Mouse (Mus musculus): ENCODE data around the gene Gtf3c4. TPM values are rescaled to one million over a fixed set of nuclear protein-coding genes. Genes with fewer than 3 reads are reported as not detected.

Gene Gtf3c4
- polyA plus RNA-seq (2012; rRNA removed; ENCODE audit: low replicate concordance) = 9.9 and 10.4 TPM in 2 replicates

GRCm38 (mm10) chr2:28840222-28840951 lies at the start of gene Gtf3c4, which contains the start of gene Ddx31:
Gene Gtf3c4, minus strand, starts transcription at chr2:28840360.
Gene Ddx31, plus strand, starts transcription at chr2:28840406.

Other genes with a start within 250 kb of the Gtf3c4 start
- gene Gfi1b, start 218.4 kb downstream of the Gtf3c4 start, polyA plus RNA-seq (2012; rRNA removed; ENCODE audit: low replicate concordance) = 1.9 and 2.4 TPM in 2 replicates
- gene Tsc1, start 199.1 kb downstream of the Gtf3c4 start, polyA plus RNA-seq (2012; rRNA removed; ENCODE audit: low replicate concordance) = 12.6 and 27.1 TPM in 2 replicates
- gene Spaca9, start 140.6 kb downstream of the Gtf3c4 start, polyA plus RNA-seq (2012; rRNA removed; ENCODE audit: low replicate concordance) = 1.6 and 2.7 TPM in 2 replicates
- 0.73 and 1.3 TPM in 2 replicates for gene Ak8, start 140.2 kb downstream of the Gtf3c4 start, polyA plus RNA-seq (2012; rRNA removed; ENCODE audit: low replicate concordance)
- 4.4 and 4.9 TPM in 2 replicates for gene Ddx31, start within 50 bp of the Gtf3c4 start, polyA plus RNA-seq (2012; rRNA removed; ENCODE audit: low replicate concordance)
- 0.11 TPM in 1 of 2 replicates, not detected in the other for gene Barhl1, start 76.3 kb upstream of the Gtf3c4 start, polyA plus RNA-seq (2012; rRNA removed; ENCODE audit: low replicate concordance)
- 0.26 and 0.68 TPM in 2 replicates for gene Cfap77, start 214.7 kb upstream of the Gtf3c4 start, polyA plus RNA-seq (2012; rRNA removed; ENCODE audit: low replicate concordance)
- 4.9 and 9.9 TPM in 2 replicates for gene Ttf1, start 219.9 kb upstream of the Gtf3c4 start, polyA plus RNA-seq (2012; rRNA removed; ENCODE audit: low replicate concordance)

All from mammary gland, adult 2 months (tissue).